Mouse (Mus musculus) induced T-regulatory cell, adult 2 months (primary cell): ENCODE measurements around the gene Abhd6.

Source experiments
- DNase-seq: peaks from one replicate; pipeline ENCODE4 v3.0.0-alpha.2; 2012; ENCODE audit warnings: low read depth

The Abhd6 gene

GRCm38 (mm10) chr14:8062076-8062475, 59.4 kb downstream of the Abhd6 start:
- no peak for DNase-seq

- no peak for DNase-seq
Measured at GRCm38 (mm10) chr14:8062537-8063301, 60.0 kb downstream of the Abhd6 start.

- DNase-seq = no peak
Measured at GRCm38 (mm10) chr14:8063835-8064785, 61.4 kb downstream of the Abhd6 start.

- peak; percentile 98 for DNase-seq
Measured at GRCm38 (mm10) chr14:8080165-8080679, 77.5 kb downstream of the Abhd6 start, which contains the start of gene Rpp14. Gene Rpp14 (plus strand): TSS chr14:8080367.

- no peak for DNase-seq
Measured at GRCm38 (mm10) chr14:8080718-8081117, 78.0 kb downstream of the Abhd6 start.

- DNase-seq = no peak
Measured at GRCm38 (mm10) chr14:8082949-8083348, 80.2 kb downstream of the Abhd6 start.

- no peak for DNase-seq
Measured at GRCm38 (mm10) chr14:8089016-8089415, 86.3 kb downstream of the Abhd6 start.

GRCm38 (mm10) chr14:8092573-8092972, 89.9 kb downstream of the Abhd6 start:
- peak; percentile 76 for DNase-seq

GRCm38 (mm10) chr14:8093427-8093826, 90.7 kb downstream of the Abhd6 start:
- no peak for DNase-seq

GRCm38 (mm10) chr14:8094931-8095561, 92.3 kb downstream of the Abhd6 start:
- no peak for DNase-seq

GRCm38 (mm10) chr14:8095562-8095950, 92.9 kb downstream of the Abhd6 start:
- peak; percentile 63 for DNase-seq

- peak; percentile 90 for DNase-seq
Measured at GRCm38 (mm10) chr14:8097978-8098686, 95.4 kb downstream of the Abhd6 start, which contains the start of gene Pxk. Gene Pxk (plus strand): TSS chr14:8098211.

- DNase-seq = peak; percentile 52
Measured at GRCm38 (mm10) chr14:8098687-8098995, 95.9 kb downstream of the Abhd6 start.

- DNase-seq = peak; percentile 67
Measured at GRCm38 (mm10) chr14:8099561-8100021, 96.9 kb downstream of the Abhd6 start.

- no peak for DNase-seq
Measured at GRCm38 (mm10) chr14:8101886-8102285, 99.2 kb downstream of the Abhd6 start.

- DNase-seq = no peak
Measured at GRCm38 (mm10) chr14:8102676-8103075, 100.0 kb downstream of the Abhd6 start.
